Mouse (Mus musculus) hindbrain, embryonic 13.5 days (tissue): ENCODE data around the gene Heatr5b. TPM values are rescaled to one million over a fixed set of nuclear protein-coding genes. Genes with fewer than 3 reads are reported as not detected.

Experiments used
- ATAC-seq: fragments of 200-750 bp; cut with Nextera tagmentation; 2 replicates; pipeline ENCODE4 v1.8.0; 2017; ENCODE audit warnings: moderate TSS enrichment; ENCODE audit not compliant: low FRiP score
- H3K27ac ChIP-seq: fragments of 300-500 bp; sonication (generic); 2 replicates; pipeline ENCODE4 v1.5.1; 2015; ENCODE audit warnings: inconsistent platforms, mild to moderate bottlenecking, moderate library complexity
- H3K27me3 ChIP-seq: fragments of 300-500 bp; sonication (generic); 2 replicates; pipeline ENCODE4 v1.6.1; 2015; ENCODE audit warnings: mild to moderate bottlenecking, inconsistent platforms
- H3K36me3 ChIP-seq: fragments of 300-500 bp; sonication (generic); 2 replicates; pipeline ENCODE4 v1.6.1; 2015; ENCODE audit warnings: mild to moderate bottlenecking, inconsistent platforms
- H3K4me1 ChIP-seq: fragments of 300-500 bp; sonication (generic); replicated peaks from 2 replicates; pipeline ENCODE4 v1.6.1; 2015; ENCODE audit warnings: inconsistent platforms
- H3K4me2 ChIP-seq: fragments of 300-500 bp; sonication (generic); 2 replicates; pipeline ENCODE4 v1.6.1; 2015; ENCODE audit warnings: inconsistent platforms, mild to moderate bottlenecking, moderate library complexity
- H3K4me3 ChIP-seq: fragments of 300-500 bp; sonication (generic); 2 replicates; pipeline ENCODE4 v1.5.1; 2015; ENCODE audit warnings: mild to moderate bottlenecking, inconsistent platforms
- H3K9ac ChIP-seq: fragments of 300-500 bp; sonication (generic); 2 replicates; pipeline ENCODE4 v1.6.1; 2015; ENCODE audit warnings: mild to moderate bottlenecking, inconsistent platforms
- H3K9me3 ChIP-seq: fragments of 300-500 bp; sonication (generic); 2 replicates; pipeline ENCODE4 v1.6.1; 2016; ENCODE audit warnings: inconsistent platforms
- WGBS: fragments of 180-500 bp; shearing (Covaris S2); methylation state at CpG from one replicate; pipeline ENCODE4 v1.1.7; 2015; 5-methylcytosine and 5-hydroxymethylcytosine counted together
- polyA plus RNA-seq: library from polyadenylated mRNA; unstranded; fragments of >200 nt; fragmentation: Nextera tagmentation; extraction: Ambion mirVana; gene quantifications from 2 replicates; pipeline ENCODE4 v1.2.1, GENCODE M21; 2015

The Heatr5b gene
- polyA plus RNA-seq, 1 experiment from 2014 or later: 20.4 TPM

DNA sequence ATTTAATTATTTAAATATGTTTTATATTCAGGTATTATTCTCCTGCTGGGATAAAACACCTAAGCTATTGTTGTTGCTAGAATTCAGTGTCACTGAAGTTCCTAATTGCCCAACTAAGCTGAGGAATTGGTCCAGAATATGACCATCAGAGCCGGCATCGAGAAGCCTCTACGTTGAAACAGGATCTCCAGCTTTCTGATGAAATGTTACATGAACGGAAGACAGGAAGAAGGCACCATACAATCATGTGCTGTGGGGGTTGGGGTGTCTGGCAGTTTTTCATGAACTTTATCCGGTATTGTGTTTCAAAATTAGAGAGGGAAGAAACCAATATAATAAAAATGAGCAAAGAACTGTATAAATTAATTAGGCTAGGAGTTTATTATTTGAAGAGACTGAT is 71.9 kb downstream of the Heatr5b start:
- no peak overlapping the region for H3K4me2 ChIP-seq
- no peaks in the 10 kb centered on the region for H3K4me1 ChIP-seq
- no peaks in the 10 kb centered on the region for H3K27me3 ChIP-seq
- H3K27ac ChIP-seq: no peak overlapping the region
- H3K36me3 ChIP-seq: peaks cover 69% of the 10 kb centered on the region
- no peak overlapping the region for H3K9ac ChIP-seq
- no peak for ATAC-seq
- 96% methylated on average over 5 of the region's 5 CpGs for WGBS
- no peak overlapping the region for H3K4me3 ChIP-seq
- no peaks in the 10 kb centered on the region for H3K9me3 ChIP-seq

DNA sequence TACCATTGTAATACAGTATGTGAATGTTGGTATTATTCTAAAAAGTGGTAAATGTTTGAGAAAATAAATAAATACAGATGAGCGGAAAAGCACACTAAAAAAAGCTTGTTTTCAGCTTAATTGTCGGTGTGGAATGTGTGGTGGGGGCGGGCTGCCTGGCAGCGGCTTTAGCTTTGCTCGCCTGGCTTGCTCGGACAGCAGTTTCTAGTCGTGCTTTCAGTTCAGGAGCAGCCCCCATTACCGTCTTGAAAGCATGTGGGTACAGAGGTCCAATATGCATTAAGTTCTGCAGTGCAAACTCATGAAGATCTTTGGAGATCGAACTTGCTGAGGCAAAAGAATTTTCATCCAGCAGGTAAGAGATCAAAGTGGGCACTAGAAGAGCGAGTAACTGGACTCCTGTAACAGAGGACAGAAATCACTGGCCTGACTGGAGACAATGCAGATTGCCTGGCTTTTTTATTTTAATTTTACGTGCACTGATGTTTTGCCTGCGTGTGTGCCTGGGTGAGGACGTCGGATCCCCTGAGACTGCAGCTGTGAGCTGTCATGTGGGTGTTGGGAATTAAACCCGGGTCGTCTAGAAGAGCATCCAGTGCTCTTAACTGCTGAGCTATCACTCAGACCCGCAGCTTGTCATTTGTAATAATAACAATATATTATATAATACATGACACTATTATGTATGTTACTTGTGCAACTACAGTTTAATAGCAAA is 82.1 kb downstream of the Heatr5b start:
- Histone ChIP-seq H3K4me3 (no peak overlapping the region), H3K4me2 (no peak overlapping the region), H3K4me1 (no peaks in the 10 kb centered on the region), H3K9me3 (no peaks in the 10 kb centered on the region), H3K27ac (no peak overlapping the region), H3K36me3 (peaks cover 55% of the 10 kb centered on the region), H3K9ac (no peak overlapping the region), H3K27me3 (no peaks in the 10 kb centered on the region)
- WGBS: 50% methylated on average over 17 of the region's 17 CpGs
- no peak for ATAC-seq

DNA sequence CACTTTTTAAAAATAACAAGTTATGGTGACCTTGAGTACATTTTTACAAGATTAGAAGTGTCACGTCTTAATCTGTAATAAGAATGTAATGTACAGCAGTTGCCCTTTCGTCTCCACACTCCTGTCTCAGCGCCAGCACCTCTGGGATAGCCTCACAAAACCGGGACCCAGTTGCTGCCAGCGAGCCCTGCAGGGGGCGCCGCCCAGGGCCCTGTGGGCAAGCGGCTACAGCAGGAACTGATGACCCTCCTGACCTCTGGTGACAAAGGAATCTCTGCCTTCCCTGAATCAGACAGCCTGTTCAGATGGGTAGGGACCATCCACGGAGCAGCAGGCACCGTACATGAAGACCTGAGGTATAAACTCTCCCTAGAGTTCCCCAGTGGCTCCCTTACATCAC is 83.1 kb downstream of the Heatr5b start:
- no peak overlapping the region for H3K27ac ChIP-seq
- H3K9me3 ChIP-seq: no peaks in the 10 kb centered on the region
- H3K4me3 ChIP-seq: no peak overlapping the region
- no peak overlapping the region for H3K4me2 ChIP-seq
- H3K4me1 ChIP-seq: no peaks in the 10 kb centered on the region
- H3K36me3 ChIP-seq: peaks cover 47% of the 10 kb centered on the region
- no peak for ATAC-seq
- WGBS: 38% methylated on average over 10 of the region's 10 CpGs
- no peaks in the 10 kb centered on the region for H3K27me3 ChIP-seq
- H3K9ac ChIP-seq: no peak overlapping the region

DNA sequence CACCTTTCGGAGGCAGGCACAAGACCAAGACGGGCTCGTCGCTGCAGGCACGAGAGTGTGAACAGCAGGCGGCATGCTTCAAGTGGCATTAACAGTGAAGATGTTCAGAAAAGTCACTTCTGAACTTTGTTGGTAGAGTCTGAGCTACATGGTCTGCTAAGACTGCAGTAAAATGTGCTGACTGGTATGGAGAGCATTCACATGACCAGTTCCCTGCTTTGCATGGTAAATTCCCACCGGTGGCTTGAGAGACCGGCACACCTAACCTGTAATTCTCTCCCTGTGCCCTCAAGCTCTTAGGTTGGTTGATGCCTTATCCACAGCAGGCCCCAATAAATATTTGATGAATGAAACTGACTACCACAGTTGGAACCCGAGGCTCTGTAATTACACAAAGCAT is 86.7 kb downstream of the Heatr5b start:
- no peak for ATAC-seq
- Histone ChIP-seq H3K4me1 (no peaks in the 10 kb centered on the region), H3K9ac (no peak overlapping the region), H3K27ac (no peak overlapping the region), H3K36me3 (peaks cover 25% of the 10 kb centered on the region), H3K4me2 (no peak overlapping the region), H3K4me3 (no peak overlapping the region), H3K9me3 (no peaks in the 10 kb centered on the region), H3K27me3 (no peaks in the 10 kb centered on the region)
- 89% methylated on average over 9 of the region's 9 CpGs for WGBS

- H3K9me3 ChIP-seq: no peaks in the 10 kb centered on the region
- H3K4me3 ChIP-seq: no peak overlapping the region
- H3K36me3 ChIP-seq: no peaks in the 10 kb centered on the region
- no peak overlapping the region for H3K9ac ChIP-seq
- H3K27me3 ChIP-seq: no peaks in the 10 kb centered on the region
- H3K4me1 ChIP-seq: peaks cover 19% of the 10 kb centered on the region
- H3K27ac ChIP-seq: no peak overlapping the region
- no peak for ATAC-seq
- WGBS: 38% methylated on average over 1 of the region's 1 CpGs
- H3K4me2 ChIP-seq: no peak overlapping the region
These were observed 96.7 kb downstream of the Heatr5b start for GRCm38 (mm10) chr17:78738416-78738815.

DNA sequence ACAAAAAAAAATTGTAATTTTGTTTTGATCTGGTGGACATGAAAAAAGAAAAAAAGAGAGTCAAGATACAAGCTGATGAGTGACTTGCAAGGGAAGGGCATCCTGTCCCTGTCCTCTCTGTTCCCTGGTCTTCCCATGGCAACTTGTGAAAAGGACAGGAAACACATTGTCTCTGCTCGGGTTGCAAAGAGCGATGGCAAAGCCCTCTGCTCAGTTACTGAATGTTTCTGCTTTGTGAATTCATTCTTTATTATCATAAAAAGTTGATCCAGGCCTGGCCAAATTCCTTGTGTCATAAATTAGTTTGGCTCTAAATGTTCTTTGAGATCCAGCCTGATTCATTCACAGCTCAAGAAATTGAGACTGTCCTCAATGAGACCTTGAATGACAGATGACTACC is 97.4 kb downstream of the Heatr5b start:
- ATAC-seq: no peak
- H3K4me1 ChIP-seq: peaks cover 21% of the 10 kb centered on the region
- no peak overlapping the region for H3K9ac ChIP-seq
- WGBS: 27% methylated on average over 2 of the region's 2 CpGs
- H3K27ac ChIP-seq: no peak overlapping the region
- H3K4me2 ChIP-seq: no peak overlapping the region
- no peaks in the 10 kb centered on the region for H3K27me3 ChIP-seq
- H3K4me3 ChIP-seq: no peak overlapping the region
- H3K36me3 ChIP-seq: no peaks in the 10 kb centered on the region
- H3K9me3 ChIP-seq: no peaks in the 10 kb centered on the region

DNA sequence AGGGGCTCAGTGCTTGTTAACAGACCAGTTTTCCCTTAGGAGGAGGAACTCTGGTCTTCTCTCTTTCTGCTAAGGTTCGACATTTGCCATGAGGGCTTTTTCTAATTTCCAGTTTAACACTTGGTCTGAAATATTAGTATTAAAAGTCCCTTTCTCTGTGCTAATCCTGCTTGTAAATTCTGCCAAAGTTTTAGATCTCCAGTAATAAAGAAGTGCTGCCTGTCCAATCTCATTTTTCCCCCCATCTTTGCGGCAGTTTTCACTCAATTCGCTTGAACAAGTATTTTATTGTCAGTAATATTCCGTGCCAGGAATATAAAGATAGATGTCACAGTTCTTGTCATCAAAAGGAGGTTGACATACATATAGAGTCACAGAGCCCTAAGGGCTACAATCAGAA is 98.1 kb downstream of the Heatr5b start, which contains the start of gene Strn:
TSS of gene Strn (minus strand) at position 101 of the 400 bp plus-strand sequence.
- Histone ChIP-seq H3K27ac (peak within 1 kb of the TSS; percentile 91), H3K4me3 (peak within 1 kb of the TSS; percentile 94), H3K9me3 (no peaks in the 10 kb centered on the region), H3K4me1 (peaks cover 25% of the 10 kb centered on the region), H3K4me2 (peak within 1 kb of the TSS; percentile 82), H3K36me3 (no peaks in the 10 kb centered on the region), H3K9ac (peak within 1 kb of the TSS; percentile 95), H3K27me3 (no peaks in the 10 kb centered on the region)
- ATAC-seq: no peak
- 35% methylated on average over 4 of the region's 4 CpGs for WGBS

- Histone ChIP-seq H3K9ac (peak overlapping the region; percentile 95), H3K4me3 (peak overlapping the region; percentile 94), H3K9me3 (no peaks in the 10 kb centered on the region), H3K27me3 (no peaks in the 10 kb centered on the region), H3K27ac (peak overlapping the region; percentile 91), H3K36me3 (no peaks in the 10 kb centered on the region), H3K4me1 (peaks cover 28% of the 10 kb centered on the region), H3K4me2 (peak overlapping the region; percentile 82)
- ATAC-seq: peak; percentile 99
- under 1% methylated on average over 52 of the region's 60 CpGs for WGBS
These were observed 98.6 kb downstream of the Heatr5b start for GRCm38 (mm10) chr17:78736473-78736988.

DNA sequence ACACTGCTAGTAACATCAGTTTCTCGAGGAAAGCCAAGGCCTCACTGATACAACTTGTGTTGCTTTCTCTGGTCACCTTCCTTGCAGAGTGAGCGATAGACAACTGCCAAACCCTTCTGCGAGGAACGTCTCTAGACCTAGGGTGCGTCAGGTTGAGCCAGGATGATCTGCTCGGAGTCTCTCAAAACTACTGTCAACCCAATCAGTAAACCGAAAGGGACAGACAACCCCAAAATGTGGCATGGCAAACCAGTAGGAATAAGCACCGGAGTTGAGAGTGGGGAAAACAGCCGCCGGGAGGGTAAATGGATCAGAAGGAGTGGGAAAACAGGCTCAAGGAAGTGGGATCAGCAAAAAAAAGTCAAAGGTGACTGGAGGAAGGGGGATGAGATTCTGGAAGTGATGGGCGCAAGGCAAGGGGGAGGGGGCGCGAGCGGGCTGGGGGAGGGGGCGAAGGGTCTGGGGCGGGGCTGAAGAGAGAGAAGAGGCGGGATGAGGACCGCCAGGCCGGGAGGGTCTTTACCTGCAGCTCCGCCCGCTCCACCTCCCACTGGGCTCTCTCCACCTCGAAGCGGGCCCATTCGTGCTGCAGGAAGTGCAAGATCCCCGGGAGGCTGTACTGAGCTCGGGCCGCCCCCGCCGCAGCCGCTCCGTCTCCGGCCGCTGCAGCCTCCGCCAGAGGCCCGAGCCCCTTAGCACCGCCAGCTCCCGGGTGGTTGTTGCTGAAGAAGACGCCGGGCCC is 99.3 kb downstream of the Heatr5b start:
- H3K9me3 ChIP-seq: no peaks in the 10 kb centered on the region
- under 1% methylated on average over 34 of the region's 39 CpGs for WGBS
- H3K4me2 ChIP-seq: peak overlapping the region; percentile 82
- ATAC-seq: peak; percentile 88
- H3K4me1 ChIP-seq: peaks cover 28% of the 10 kb centered on the region
- peak overlapping the region; percentile 95 for H3K9ac ChIP-seq
- H3K27me3 ChIP-seq: no peaks in the 10 kb centered on the region
- peak overlapping the region; percentile 91 for H3K27ac ChIP-seq
- no peaks in the 10 kb centered on the region for H3K36me3 ChIP-seq
- H3K4me3 ChIP-seq: peak overlapping the region; percentile 94

DNA sequence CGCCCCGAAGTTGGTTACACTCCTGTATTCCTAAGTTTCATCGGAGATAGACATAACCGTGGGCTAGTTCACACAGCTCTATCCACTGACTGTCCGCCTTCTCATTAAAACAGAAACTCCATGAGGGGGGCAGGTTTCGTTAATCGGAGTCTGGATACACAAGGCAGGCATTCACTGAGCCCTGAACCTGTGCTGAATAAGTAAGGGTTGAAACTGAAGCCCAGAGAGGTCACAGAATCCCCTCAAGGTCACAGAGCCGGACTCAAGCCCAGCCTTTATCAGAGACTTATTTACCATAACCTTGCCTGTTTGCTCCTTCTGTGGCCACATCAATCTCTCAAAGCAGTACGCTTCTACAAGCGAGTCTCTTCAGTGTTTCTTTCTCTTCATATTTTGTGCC is 100.4 kb downstream of the Heatr5b start:
- Histone ChIP-seq H3K27ac (no peak overlapping the region), H3K27me3 (no peaks in the 10 kb centered on the region), H3K36me3 (no peaks in the 10 kb centered on the region), H3K4me3 (peak overlapping the region; percentile 94), H3K9ac (0 out of 2 replicates have a peak overlapping the region, but pooled peaks have one; percentile 95), H3K4me2 (peak overlapping the region; percentile 82), H3K9me3 (no peaks in the 10 kb centered on the region), H3K4me1 (peaks cover 28% of the 10 kb centered on the region)
- ATAC-seq: no peak
- 72% methylated on average over 10 of the region's 10 CpGs for WGBS

- H3K4me1 ChIP-seq: peaks cover 30% of the 10 kb centered on the region
- H3K9ac ChIP-seq: no peak overlapping the region
- WGBS: 55% methylated on average over 1 of the region's 1 CpGs
- H3K9me3 ChIP-seq: no peaks in the 10 kb centered on the region
- no peak overlapping the region for H3K4me2 ChIP-seq
- H3K4me3 ChIP-seq: no peak overlapping the region
- no peak overlapping the region for H3K27ac ChIP-seq
- H3K36me3 ChIP-seq: no peaks in the 10 kb centered on the region
- no peak for ATAC-seq
- H3K27me3 ChIP-seq: no peaks in the 10 kb centered on the region
These were observed 103.1 kb downstream of the Heatr5b start for GRCm38 (mm10) chr17:78732056-78732455.

DNA sequence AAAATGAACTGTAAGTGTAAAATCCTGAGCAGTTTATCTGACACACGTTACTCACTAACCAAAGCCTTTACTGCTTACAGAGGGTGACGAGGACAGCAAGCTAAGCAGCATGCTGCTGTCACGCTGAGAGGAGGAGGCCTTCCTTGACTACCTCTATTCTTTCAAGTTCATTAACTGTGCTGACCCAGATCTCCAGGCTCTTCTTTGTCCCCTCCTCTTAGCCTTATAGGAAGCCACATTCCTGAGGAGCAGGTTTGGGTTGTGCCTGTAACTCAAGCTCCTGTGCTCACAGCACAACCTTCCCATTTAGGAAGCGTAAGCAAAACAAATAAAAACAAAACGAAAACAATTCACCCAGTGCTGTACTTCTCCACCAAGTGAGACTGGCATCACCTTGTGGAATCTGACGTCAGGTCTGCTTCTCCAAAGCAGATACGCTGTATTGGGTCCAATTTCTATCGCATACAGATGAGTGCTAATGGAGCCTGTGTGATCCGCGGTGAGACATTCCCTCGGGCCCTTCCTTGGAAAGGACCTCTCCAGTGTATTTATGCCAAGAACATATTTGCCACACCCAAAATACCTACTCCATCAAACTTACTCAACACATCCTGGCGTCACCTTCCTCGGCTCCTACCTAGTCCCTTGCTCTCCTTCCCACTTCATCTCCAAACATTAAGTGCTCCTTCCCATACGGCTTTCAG is 108.3 kb downstream of the Heatr5b start:
- 0 out of 2 replicates have a peak, but pooled peaks cover 7% of the 10 kb centered on the region for H3K4me1 ChIP-seq
- no peak overlapping the region for H3K27ac ChIP-seq
- no peaks in the 10 kb centered on the region; the same call in 1 of the 2 replicates for H3K9me3 ChIP-seq
- H3K27me3 ChIP-seq: no peaks in the 10 kb centered on the region
- no peak for ATAC-seq
- H3K4me3 ChIP-seq: no peak overlapping the region
- H3K4me2 ChIP-seq: no peak overlapping the region
- H3K9ac ChIP-seq: no peak overlapping the region
- 72% methylated on average over 14 of the region's 14 CpGs for WGBS
- no peaks in the 10 kb centered on the region for H3K36me3 ChIP-seq
